Mouse (Mus musculus) gastrocnemius, adult 2 months (tissue): ENCODE results near the gene Myoz1. TPM values are rescaled to one million over a fixed set of nuclear protein-coding genes. Genes with fewer than 3 reads are reported as not detected.

ENCODE experiments used
- DNase-seq: peaks from one replicate; pipeline ENCODE4 v3.0.0; 2022
- H3K27ac ChIP-seq: fragments of 200-600 bp; 2 replicates; pipeline ENCODE4 v1.8.1; 2022; ENCODE audit warnings: mild to moderate bottlenecking
- H3K4me3 ChIP-seq: fragments of 200-600 bp; 2 replicates; pipeline ENCODE4 v1.8.1; 2022; ENCODE audit warnings: mild to moderate bottlenecking, moderate library complexity
- CTCF ChIP-seq: fragments of 200-600 bp; IDR thresholded peaks from 2 replicates; pipeline ENCODE4 v1.8.1; 2022; ENCODE audit warnings: antibody characterized with exemption, mild to moderate bottlenecking, moderate library complexity
- intact Hi-C: fragments of 180-260 bp; cut with DNase I; formaldehyde crosslinking; loops from one replicate; pipeline ENCODE4 v1.15.1; 2025
- microRNA-seq: library from miRNA; unstranded; fragments of <30 nt; microRNA quantifications from one replicate; pipeline ENCODE4 v1.2.0, GENCODE M21; 2021
- total RNA-seq, 2 experiments: library from RNA; stranded (reverse); gene quantifications; 2 replicates each; pipeline ENCODE4 v1.2.3; 2021

Myoz1 gene
- total RNA-seq, 2 experiments from 2014 or later, result 2,377 to 3,782 TPM

DNA sequence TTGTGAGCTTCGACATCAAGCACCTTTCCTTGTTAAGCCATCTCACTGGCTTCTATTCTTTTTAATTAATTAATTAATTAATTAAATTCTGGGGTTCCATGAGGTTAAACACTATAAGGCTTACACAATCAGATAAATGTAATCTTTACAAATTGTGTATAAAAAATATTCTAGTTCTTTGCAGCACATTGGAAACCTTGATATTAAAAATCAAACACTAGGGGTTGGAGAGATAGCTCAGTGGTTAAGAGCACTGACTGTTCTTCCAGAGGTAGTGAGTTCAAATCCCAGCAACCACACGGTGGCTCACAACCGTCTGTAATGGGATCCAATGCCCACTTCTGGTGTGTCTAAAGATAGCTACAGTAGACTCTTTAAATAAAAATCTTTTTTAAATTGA is 33.4 kb downstream of the Myoz1 start:
- H3K4me3 ChIP-seq, result no peak overlapping the region
- DNase-seq, result no peak
- intact Hi-C loops, result no loop called here
- H3K27ac ChIP-seq, result no peak overlapping the region
- TF ChIP-seq CTCF, result no peak

- Histone ChIP-seq H3K4me3 (no peak overlapping the region), H3K27ac (no peak overlapping the region)
- TF ChIP-seq CTCF, result no peak
- DNase-seq, result no peak
- intact Hi-C loops, result no loop called here
Observed at GRCm38 (mm10) chr14:20622412-20622811, 33.9 kb downstream of the Myoz1 start.

GRCm38 (mm10) chr14:20621903-20622302 is 34.4 kb downstream of the Myoz1 start:
- intact Hi-C loops, result no loop called here
- TF ChIP-seq CTCF, result no peak

DNA sequence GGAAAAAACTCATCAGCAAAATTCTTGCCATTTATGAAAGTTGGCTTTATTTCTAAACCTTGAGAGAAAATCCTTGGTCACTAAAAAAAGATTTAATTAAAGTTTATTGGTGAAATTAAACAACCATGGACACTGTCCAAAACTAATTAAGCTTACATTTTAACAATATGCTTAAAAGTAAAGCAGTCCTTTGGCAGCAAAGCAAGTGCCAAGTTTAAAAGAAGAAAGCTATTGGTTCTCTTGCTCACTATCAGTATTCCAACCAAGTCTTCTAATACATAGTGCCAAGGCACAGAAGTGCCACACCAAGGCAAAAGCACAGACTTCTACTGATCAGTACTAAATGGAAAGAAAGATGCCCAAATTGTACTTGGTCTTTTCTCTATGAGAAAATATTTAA is 37.2 kb downstream of the Myoz1 start:
- intact Hi-C loops, result no loop called here
- TF ChIP-seq CTCF, result no peak
- Histone ChIP-seq H3K27ac (no peak overlapping the region; the same call in 1 of the 2 replicates), H3K4me3 (no peak overlapping the region)
- DNase-seq, result no peak

More at GRCm38 (mm10) chr14:20621903-20622302, 34.4 kb downstream of the Myoz1 start:
- Histone ChIP-seq H3K4me3 (no peak overlapping the region), H3K27ac (no peak overlapping the region)
- no peak for DNase-seq

DNA sequence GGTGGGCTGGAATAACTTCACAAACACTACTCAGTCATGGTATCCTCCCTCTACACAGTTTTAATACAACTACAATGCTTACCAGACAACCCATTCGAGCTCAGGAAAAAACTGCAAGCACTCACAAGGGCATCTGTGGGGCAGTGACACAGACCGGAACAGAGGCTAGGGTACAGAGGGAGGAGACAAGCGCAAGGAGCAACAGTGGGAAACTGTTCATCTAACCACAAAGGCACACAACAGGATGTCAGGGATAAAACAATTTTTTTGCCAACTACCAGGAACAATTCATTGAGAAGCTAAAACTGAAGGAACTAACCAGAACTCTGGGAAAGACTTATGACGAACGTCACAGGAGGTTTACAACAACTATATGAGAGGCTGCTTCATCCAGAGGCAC is 38.1 kb downstream of the Myoz1 start:
- Histone ChIP-seq H3K4me3 (0 out of 2 replicates have a peak overlapping the region, but pooled peaks have one; percentile 13), H3K27ac (peak overlapping the region; percentile 56)
- intact Hi-C loops, result no loop called here
- TF ChIP-seq CTCF, result no peak
- DNase-seq, result no peak

DNA sequence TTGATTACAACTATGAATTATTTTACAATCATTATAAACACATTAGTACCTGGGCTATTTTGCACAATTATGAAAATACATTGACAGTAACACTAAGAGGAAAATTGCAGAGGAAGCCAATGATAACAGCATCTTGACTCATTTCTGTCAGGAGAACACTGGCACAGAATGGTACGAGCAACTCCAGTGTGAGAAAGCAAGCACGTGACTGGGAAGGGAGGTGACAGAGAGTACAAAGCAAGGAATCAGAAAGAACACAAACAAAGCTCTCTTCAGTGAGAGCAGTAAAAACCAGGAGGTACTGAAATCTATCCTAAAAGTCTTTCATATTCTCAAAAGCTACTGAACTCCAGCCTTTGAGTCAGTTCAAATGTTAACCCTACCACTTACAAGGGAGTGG is 39.9 kb downstream of the Myoz1 start:
- intact Hi-C loops, result no loop called here
- Histone ChIP-seq H3K27ac (peak overlapping the region; percentile 43; the same call in 1 of the 2 replicates), H3K4me3 (no peak overlapping the region)
- DNase-seq, result no peak
- no peak for TF ChIP-seq CTCF

DNA sequence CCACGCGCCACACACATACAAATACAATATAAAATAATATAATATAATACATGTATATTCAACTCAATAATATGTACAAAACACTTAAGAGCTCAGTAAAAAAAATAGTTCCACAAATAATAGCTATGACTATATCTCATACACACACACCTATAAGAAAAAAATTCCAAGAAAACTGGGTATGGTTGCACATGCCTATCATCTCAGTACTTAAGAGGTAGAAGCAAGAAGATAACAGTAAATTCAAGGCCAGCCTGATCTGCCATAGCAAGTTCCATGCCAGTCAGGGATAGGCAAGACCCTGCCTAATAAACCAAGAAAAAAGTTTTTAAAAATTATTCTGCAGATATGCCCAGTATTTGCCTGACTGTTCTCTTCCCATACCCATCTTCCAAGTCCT is 41.3 kb downstream of the Myoz1 start:
- Histone ChIP-seq H3K4me3 (no peak overlapping the region), H3K27ac (no peak overlapping the region)
- no peak for DNase-seq
- intact Hi-C loops, result no loop called here
- no peak for TF ChIP-seq CTCF

DNA sequence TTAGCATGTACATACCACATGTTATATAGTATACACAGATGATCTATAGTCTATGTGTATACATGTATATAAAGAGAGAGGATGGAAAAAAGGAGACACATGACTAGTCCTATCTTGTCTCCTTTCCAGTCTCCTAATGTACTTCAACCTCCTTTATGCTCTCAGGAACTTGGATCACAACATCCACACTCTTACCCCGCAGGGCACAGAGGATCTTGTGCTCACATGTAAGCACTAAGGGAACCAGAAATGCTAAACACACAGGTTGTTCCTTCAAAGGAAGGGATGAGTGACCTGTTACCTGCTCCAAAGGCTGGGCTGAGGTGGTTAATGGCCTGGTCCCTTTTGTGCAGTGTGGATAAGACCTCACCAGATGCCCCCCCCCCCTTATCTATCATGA is 43.5 kb downstream of the Myoz1 start:
- no peak overlapping the region for H3K27ac ChIP-seq
- no peak overlapping the region for H3K4me3 ChIP-seq
- intact Hi-C loops, result no loop called here
- DNase-seq, result no peak
- TF ChIP-seq CTCF, result no peak

DNA sequence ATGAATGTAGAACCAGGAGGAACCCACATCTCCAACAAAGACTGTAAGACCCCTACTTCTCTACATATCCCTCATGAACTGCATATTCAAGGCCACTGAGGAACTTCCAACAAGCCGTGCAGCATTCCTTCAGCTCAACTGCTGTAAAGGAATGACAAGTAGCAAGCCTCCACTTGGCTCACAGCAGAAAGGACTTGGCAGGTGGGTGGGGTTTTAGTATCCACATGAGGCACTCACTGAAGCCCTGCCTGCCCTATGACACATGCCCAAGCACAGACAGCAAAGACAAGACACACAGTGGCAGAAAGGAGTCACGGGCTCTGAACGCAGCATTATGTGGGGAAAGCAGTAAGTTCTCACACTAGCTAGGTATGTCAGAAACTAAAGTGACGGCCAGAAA is 46.2 kb downstream of the Myoz1 start:
- peak overlapping the region; percentile 36 for H3K4me3 ChIP-seq
- intact Hi-C loops, result no loop called here
- no peak for TF ChIP-seq CTCF
- H3K27ac ChIP-seq, result peak overlapping the region; percentile 88
- DNase-seq, result peak; percentile 76

- Histone ChIP-seq H3K27ac (peak overlapping the region; percentile 88), H3K4me3 (no peak overlapping the region; the same call in 1 of the 2 replicates)
- no peak for TF ChIP-seq CTCF
- intact Hi-C loops, result no loop called here
- DNase-seq, result no peak
Observed at GRCm38 (mm10) chr14:20609519-20609918, 46.8 kb downstream of the Myoz1 start.

DNA sequence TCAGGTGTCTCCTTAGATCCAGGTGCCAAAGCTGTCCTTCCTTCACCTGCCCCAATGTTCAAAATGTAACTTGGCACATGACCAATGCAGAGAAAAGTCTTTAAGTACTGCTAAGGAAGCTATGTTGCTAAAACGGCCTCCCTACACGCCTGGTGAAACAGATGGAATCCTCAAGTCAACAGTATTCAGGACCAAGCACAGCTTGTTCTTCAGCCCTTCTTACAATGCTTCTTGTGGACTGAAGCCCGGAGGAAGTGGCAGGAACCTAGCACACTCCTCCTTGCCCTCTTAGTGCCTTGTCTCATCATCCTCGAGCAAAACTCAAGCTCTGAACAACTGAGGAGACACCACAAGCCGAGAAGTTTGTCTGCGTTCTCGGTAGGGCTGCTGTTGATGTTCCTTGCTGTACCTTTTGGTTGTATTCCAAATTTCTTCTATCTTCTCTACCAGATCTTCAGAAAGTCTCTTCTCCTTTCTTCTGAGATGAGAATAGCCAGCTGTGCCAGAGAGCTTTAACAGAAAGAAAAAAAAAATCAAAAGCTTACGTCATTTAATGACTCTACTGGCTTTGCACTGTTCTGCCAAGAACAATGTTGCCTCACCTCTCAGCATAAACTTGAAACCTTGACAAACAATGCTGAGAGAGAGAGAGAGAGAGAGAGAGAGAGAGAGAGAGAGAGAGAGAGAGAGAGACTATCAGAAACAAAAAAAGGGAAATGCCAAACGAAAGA is 48.8 kb downstream of the Myoz1 start:
- Histone ChIP-seq H3K4me3 (peak overlapping the region; percentile 55), H3K27ac (peak overlapping the region; percentile 85)
- intact Hi-C loops, result no loop called here
- no peak for TF ChIP-seq CTCF
- DNase-seq, result no peak

DNA sequence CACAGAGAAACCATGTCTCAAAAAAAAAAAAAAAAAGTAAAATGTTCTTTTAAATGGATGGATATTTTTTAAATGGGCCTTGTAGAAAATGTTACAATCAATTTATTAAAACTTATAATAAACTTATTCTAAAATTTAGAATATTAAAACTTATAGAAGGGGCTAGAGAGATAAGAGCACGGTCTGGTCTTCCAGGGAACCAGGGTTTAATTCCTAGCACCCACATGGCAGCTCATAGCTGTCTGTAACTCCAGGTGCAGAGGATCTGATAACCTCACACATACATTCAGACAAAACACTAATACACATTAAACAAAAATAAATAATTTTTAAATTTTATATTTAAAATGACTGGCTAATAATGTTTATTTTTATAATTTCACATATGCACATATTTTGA is 55.1 kb downstream of the Myoz1 start:
- no peak for TF ChIP-seq CTCF
- H3K4me3 ChIP-seq, result no peak overlapping the region
- DNase-seq, result no peak
- intact Hi-C loops, result no loop called here
- no peak overlapping the region for H3K27ac ChIP-seq

- Histone ChIP-seq H3K4me3 (no peak overlapping the region), H3K27ac (no peak overlapping the region)
- no peak for TF ChIP-seq CTCF
- no peak for DNase-seq
- intact Hi-C loops, result no loop called here
Observed at GRCm38 (mm10) chr14:20600203-20600602, 56.1 kb downstream of the Myoz1 start.

- TF ChIP-seq CTCF, result no peak
- Histone ChIP-seq H3K4me3 (no peak overlapping the region), H3K27ac (peak overlapping the region; percentile 46; the same call in 1 of the 2 replicates)
- DNase-seq, result no peak
- intact Hi-C loops, result no loop called here
Observed at GRCm38 (mm10) chr14:20599542-20599941, 56.8 kb downstream of the Myoz1 start.

Small RNAs within 50 kb of the gene (microRNA-seq; reads per million reads assigned to microRNA genes)
- not detected for gene Mir6946

Other genes starting within 250 kb of the Myoz1 start
- gene Cfap70, start 204.3 kb downstream of the Myoz1 start, total RNA-seq, result under 1 TPM; 0.05 to 0.33 TPM
- 10 to 100 TPM; 38.8 to 66.8 TPM for gene Anxa7, start 176.4 kb downstream of the Myoz1 start, total RNA-seq
- gene Mss51, start 159.6 kb downstream of the Myoz1 start, total RNA-seq, result 100 to 1,000 TPM in 1 of 2 experiments, 10 to 100 TPM in 1; 78.1 to 157 TPM
- gene Ppp3cb, start 110.0 kb downstream of the Myoz1 start, total RNA-seq, result 100 to 1,000 TPM; 170 to 204 TPM
- gene Usp54, start 15.5 kb downstream of the Myoz1 start, total RNA-seq, result 1 to 10 TPM; 4.9 to 6.3 TPM
- gene Synpo2l, start 11.8 kb upstream of the Myoz1 start, total RNA-seq, result 100 to 1,000 TPM; 142 to 187 TPM
- 10 to 100 TPM; 73.8 to 76.3 TPM for gene Sec24c, start 17.8 kb upstream of the Myoz1 start, total RNA-seq
- 1 to 10 TPM; 1.9 to 3.3 TPM for gene Fut11, start 38.4 kb upstream of the Myoz1 start, total RNA-seq
- 100 to 1,000 TPM; 120 to 152 TPM for gene Chchd1, start 46.5 kb upstream of the Myoz1 start, total RNA-seq
- gene Zswim8, start 51.0 kb upstream of the Myoz1 start, total RNA-seq, result 10 to 100 TPM; 35.0 to 37.0 TPM
- 1 to 10 TPM; 6.2 to 7.1 TPM for gene Ndst2, start 78.0 kb upstream of the Myoz1 start, total RNA-seq
- gene Camk2g, start 137.5 kb upstream of the Myoz1 start, total RNA-seq, result 100 to 1,000 TPM; 162 to 163 TPM
- 10 to 100 TPM; 17.2 to 28.5 TPM for gene Plau, start 180.1 kb upstream of the Myoz1 start, total RNA-seq